17 mouse cellular contexts compared by ENCODE assay signal in the genomic region with DNA sequence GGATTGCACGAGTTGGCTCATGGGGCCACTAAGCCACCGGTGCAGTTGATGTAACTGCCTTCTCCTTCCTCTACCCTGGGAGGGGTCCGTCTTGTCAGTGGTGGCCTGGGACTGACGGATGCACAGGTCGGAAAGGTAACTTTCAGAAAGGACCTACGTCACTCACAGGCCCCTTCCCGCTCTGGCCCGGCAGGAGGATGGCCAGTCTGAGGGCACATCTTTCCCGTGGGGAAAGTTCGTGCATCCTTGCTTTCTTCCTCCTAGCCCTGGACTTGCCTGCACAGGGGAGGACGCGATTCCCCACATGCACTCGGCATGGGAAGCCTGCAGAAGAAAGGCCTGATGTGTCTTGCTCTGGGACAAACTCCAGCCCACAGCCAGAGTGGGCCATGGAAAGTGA. TPM values are rescaled to one million over a fixed set of nuclear protein-coding genes. Genes with fewer than 3 reads are reported as not detected.
DNase-seq lines count a peak whose midpoint lies in the region; ATAC-seq and TF ChIP-seq lines count a peak whose summit lies in the region.
"Had no signal": no experiment of that assay in that cellular context is flagged by ENCODE, and none has a peak within 500 bp of the region (broad histone marks: within the 10 kb centered on the region; RNA-seq: fewer than 3 reads in every experiment).

No protein-coding gene starts in this region.

- H3K9me3 ChIP-seq in forebrain, embryonic 12.5 days, result no peaks in the 10 kb centered on the region
- no peaks in the 10 kb centered on the region for H3K9me3 ChIP-seq in forebrain, embryonic 15.5 days
- H3K9me3 ChIP-seq in heart, embryonic 16.5 days (replicated peaks; ENCODE audit: control insufficient read depth, low read length), result no peaks in the 10 kb centered on the region
- H3K9me3 ChIP-seq in midbrain, embryonic 11.5 days (ENCODE audit: control insufficient read depth, low read length), result no peaks in the 10 kb centered on the region
- H3K9me3 ChIP-seq in midbrain, postnatal 0 days (ENCODE audit: low read length), result no peaks in the 10 kb centered on the region
- no peaks in the 10 kb centered on the region for H3K9me3 ChIP-seq in midbrain, embryonic 16.5 days (replicated peaks; ENCODE audit: control insufficient read depth, low read length, poor library complexity, severe bottlenecking)
- H3K9me3 ChIP-seq: embryonic facial prominence, embryonic 15.5 days had no signal

- H3K4me2 ChIP-seq in forebrain, embryonic 12.5 days, result no peak overlapping the region
- no peak overlapping the region for H3K4me2 ChIP-seq in forebrain, embryonic 15.5 days (replicated peaks)
- H3K4me2 ChIP-seq in heart, embryonic 16.5 days (ENCODE audit: low read depth, low read length), result no peak overlapping the region
- no peak overlapping the region for H3K4me2 ChIP-seq in midbrain, embryonic 11.5 days
- no peak overlapping the region for H3K4me2 ChIP-seq in midbrain, postnatal 0 days (ENCODE audit: low read depth, low read length, poor library complexity, severe bottlenecking)
- H3K4me2 ChIP-seq in midbrain, embryonic 16.5 days (ENCODE audit: low read length), result no peak overlapping the region
- H3K4me2 ChIP-seq: embryonic facial prominence, embryonic 15.5 days; liver, embryonic 11.5 days had no signal

- no peaks in the 10 kb centered on the region for H3K27me3 ChIP-seq in forebrain, embryonic 12.5 days
- no peaks in the 10 kb centered on the region for H3K27me3 ChIP-seq in forebrain, embryonic 15.5 days
- H3K27me3 ChIP-seq in heart, embryonic 16.5 days (ENCODE audit: control insufficient read depth, insufficient read depth, low read length), result no peaks in the 10 kb centered on the region
- no peaks in the 10 kb centered on the region for H3K27me3 ChIP-seq in midbrain, embryonic 11.5 days (ENCODE audit: control insufficient read depth, insufficient read depth, low read length)
- H3K27me3 ChIP-seq in midbrain, postnatal 0 days (ENCODE audit: insufficient read depth, low read length), result no peaks in the 10 kb centered on the region
- no peaks in the 10 kb centered on the region for H3K27me3 ChIP-seq in midbrain, embryonic 16.5 days (ENCODE audit: control insufficient read depth, insufficient read depth, low read depth, low read length)
- H3K27me3 ChIP-seq: embryonic facial prominence, embryonic 15.5 days had no signal

- H3K9ac ChIP-seq in forebrain, embryonic 12.5 days, result peak overlapping the region; percentile 17; the same call in 1 of the 2 replicates
- H3K9ac ChIP-seq in forebrain, embryonic 15.5 days (replicated peaks), result no peak overlapping the region
- H3K9ac ChIP-seq in heart, embryonic 16.5 days (ENCODE audit: low read length), result peak overlapping the region; percentile 21; the same call in 1 of the 2 replicates
- H3K9ac ChIP-seq in midbrain, embryonic 11.5 days (ENCODE audit: low read length), result no peak overlapping the region
- H3K9ac ChIP-seq in midbrain, postnatal 0 days (replicated peaks; ENCODE audit: low read length, poor library complexity, severe bottlenecking), result no peak overlapping the region
- 0 out of 2 replicates have a peak overlapping the region, but pooled peaks have one; percentile 10 for H3K9ac ChIP-seq in midbrain, embryonic 16.5 days (ENCODE audit: low read depth, low read length)
- H3K9ac ChIP-seq: embryonic facial prominence, embryonic 15.5 days had no signal

- DNase-seq in heart, postnatal 36 days, result no peak
- peak; percentile 72 for DNase-seq in midbrain, embryonic 11.5 days (ENCODE audit: low spot score, missing footprints)
- no peak for DNase-seq in midbrain, postnatal 0 days (ENCODE audit: low spot score)
- DNase-seq: gastrocnemius, adult 2 months; heart, postnatal 14 days; kidney, adult 8-10 months; kidney, postnatal 36 days; lung, adult 2 months; right cerebral cortex, postnatal 25 days; thymus, postnatal 36 days had no signal

- 77% methylated on average over 13 of the region's 13 CpGs for WGBS in forebrain, embryonic 12.5 days
- 72% methylated on average over 13 of the region's 13 CpGs for WGBS in forebrain, embryonic 15.5 days
- 79% methylated on average over 13 of the region's 13 CpGs for WGBS in heart, embryonic 16.5 days
- 82% methylated on average over 13 of the region's 13 CpGs for WGBS in midbrain, embryonic 11.5 days
- WGBS in midbrain, postnatal 0 days, result 76% methylated on average over 13 of the region's 13 CpGs
- WGBS in midbrain, embryonic 16.5 days, result 77% methylated on average over 13 of the region's 13 CpGs

- ATAC-seq in forebrain, embryonic 12.5 days (ENCODE audit: low FRiP score), result no peak
- no peak for ATAC-seq in forebrain, embryonic 15.5 days (replicated peaks)
- ATAC-seq in heart, embryonic 16.5 days (replicated peaks; ENCODE audit: extremely low read depth, insufficient read depth, low FRiP score), result no peak
- no peak for ATAC-seq in midbrain, embryonic 11.5 days (ENCODE audit: low FRiP score)
- no peak for ATAC-seq in midbrain, postnatal 0 days (ENCODE audit: low FRiP score)
- no peak for ATAC-seq in midbrain, embryonic 16.5 days

- intact Hi-C loops in heart, postnatal 36 days (cut with DNase I), result no loop called here

- no peak overlapping the region for H3K4me3 ChIP-seq in forebrain, embryonic 12.5 days (replicated peaks)
- no peak overlapping the region for H3K4me3 ChIP-seq in forebrain, embryonic 15.5 days
- H3K4me3 ChIP-seq in heart, embryonic 16.5 days (ENCODE audit: low read length), result no peak overlapping the region
- H3K4me3 ChIP-seq in midbrain, embryonic 11.5 days (ENCODE audit: low read depth, low read length), result no peak overlapping the region
- H3K4me3 ChIP-seq in midbrain, postnatal 0 days (ENCODE audit: low read depth, low read length), result no peak overlapping the region
- H3K4me3 ChIP-seq in midbrain, embryonic 16.5 days (ENCODE audit: low read depth, low read length), result no peak overlapping the region
- H3K4me3 ChIP-seq: embryonic facial prominence, embryonic 15.5 days; gastrocnemius, adult 2 months; left cerebral cortex, adult 2 months had no signal

- no peaks in the 10 kb centered on the region for H3K36me3 ChIP-seq in forebrain, embryonic 12.5 days (replicated peaks)
- no peaks in the 10 kb centered on the region for H3K36me3 ChIP-seq in forebrain, embryonic 15.5 days
- no peaks in the 10 kb centered on the region for H3K36me3 ChIP-seq in heart, embryonic 16.5 days (ENCODE audit: control insufficient read depth, insufficient read depth)
- H3K36me3 ChIP-seq in midbrain, embryonic 11.5 days (ENCODE audit: control insufficient read depth, insufficient read depth, low read length), result no peaks in the 10 kb centered on the region
- H3K36me3 ChIP-seq in midbrain, postnatal 0 days (ENCODE audit: insufficient read depth, low read length), result no peaks in the 10 kb centered on the region
- H3K36me3 ChIP-seq in midbrain, embryonic 16.5 days (ENCODE audit: control insufficient read depth, insufficient read depth, low read length), result no peaks in the 10 kb centered on the region
- H3K36me3 ChIP-seq: embryonic facial prominence, embryonic 15.5 days had no signal

- TF ChIP-seq CTCF in midbrain, postnatal 0 days (IDR thresholded peaks at IDR 0.05), result no peak

- H3K27ac ChIP-seq in forebrain, embryonic 12.5 days, result no peak overlapping the region
- H3K27ac ChIP-seq in forebrain, embryonic 15.5 days (replicated peaks), result no peak overlapping the region
- H3K27ac ChIP-seq in heart, embryonic 16.5 days (ENCODE audit: low read length), result no peak overlapping the region
- H3K27ac ChIP-seq in midbrain, embryonic 11.5 days (ENCODE audit: low read depth, low read length), result no peak overlapping the region
- H3K27ac ChIP-seq in midbrain, postnatal 0 days (ENCODE audit: low read depth, low read length), result no peak overlapping the region
- no peak overlapping the region for H3K27ac ChIP-seq in midbrain, embryonic 16.5 days (ENCODE audit: low read length)
- H3K27ac ChIP-seq: embryonic facial prominence, embryonic 15.5 days; gastrocnemius, adult 2 months; left cerebral cortex, adult 2 months had no signal

- H3K4me1 ChIP-seq in forebrain, embryonic 12.5 days, result peaks cover 78% of the 10 kb centered on the region
- peaks cover 50% of the 10 kb centered on the region for H3K4me1 ChIP-seq in forebrain, embryonic 15.5 days
- H3K4me1 ChIP-seq in heart, embryonic 16.5 days (ENCODE audit: control insufficient read depth, insufficient read depth, low read length), result peaks cover 44% of the 10 kb centered on the region
- H3K4me1 ChIP-seq in midbrain, embryonic 11.5 days (ENCODE audit: control insufficient read depth, insufficient read depth, low read length), result peaks cover 31% of the 10 kb centered on the region
- H3K4me1 ChIP-seq in midbrain, postnatal 0 days (ENCODE audit: insufficient read depth, low read length), result peaks cover 4% of the 10 kb centered on the region; the same call in 1 of the 2 replicates
- peaks cover 18% of the 10 kb centered on the region for H3K4me1 ChIP-seq in midbrain, embryonic 16.5 days (ENCODE audit: control insufficient read depth, insufficient read depth, low read length)

RNA-seq across cellular contexts. Expression of gene Ccnk, which starts 46.8 kb away (rescaled TPM):
- polyA plus RNA-seq in forebrain, embryonic 12.5 days (2016; fragmentation: Nextera tagmentation; extraction: Ambion mirVana), result 4.7 and 5.4 TPM in 2 replicates
- polyA plus RNA-seq in forebrain, embryonic 15.5 days (2015; fragmentation: Nextera tagmentation; extraction: Ambion mirVana), result 3.3 and 3.7 TPM in 2 replicates
- polyA plus RNA-seq in heart, embryonic 16.5 days (2015; fragmentation: Nextera tagmentation; extraction: Ambion mirVana), result 2.0 and 2.4 TPM in 2 replicates
- total RNA-seq in heart, postnatal 36 days (2021), result 10 to 100 TPM; 28.8 to 30.5 TPM
- 8.1 and 9.0 TPM in 2 replicates for polyA plus RNA-seq in midbrain, embryonic 11.5 days (2014; fragmentation: Nextera tagmentation; extraction: Ambion mirVana)
- 12.1 and 27.6 TPM in 2 replicates for total RNA-seq in midbrain, postnatal 0 days (2014; rRNA removed)
- polyA plus RNA-seq in midbrain, postnatal 0 days (2015; fragmentation: Nextera tagmentation; extraction: Ambion mirVana), result 2.1 and 2.2 TPM in 2 replicates
- 2.2 and 2.4 TPM in 2 replicates for polyA plus RNA-seq in midbrain, embryonic 16.5 days (2015; fragmentation: Nextera tagmentation; extraction: Ambion mirVana)

RNA-seq across cellular contexts. Expression of gene Setd3, which starts 47.1 kb away (rescaled TPM):
- polyA plus RNA-seq in forebrain, embryonic 12.5 days (2016; fragmentation: Nextera tagmentation; extraction: Ambion mirVana), result 103 and 112 TPM in 2 replicates
- polyA plus RNA-seq in forebrain, embryonic 15.5 days (2015; fragmentation: Nextera tagmentation; extraction: Ambion mirVana), result 98.3 and 108 TPM in 2 replicates
- polyA plus RNA-seq in heart, embryonic 16.5 days (2015; fragmentation: Nextera tagmentation; extraction: Ambion mirVana), result 75.8 and 75.9 TPM in 2 replicates
- total RNA-seq in heart, postnatal 36 days (2021), result 10 to 100 TPM; 83.9 to 91.6 TPM
- 83.3 and 92.0 TPM in 2 replicates for polyA plus RNA-seq in midbrain, embryonic 11.5 days (2014; fragmentation: Nextera tagmentation; extraction: Ambion mirVana)
- 74.6 and 95.5 TPM in 2 replicates for total RNA-seq in midbrain, postnatal 0 days (2014; rRNA removed)
- 88.1 and 91.2 TPM in 2 replicates for polyA plus RNA-seq in midbrain, postnatal 0 days (2015; fragmentation: Nextera tagmentation; extraction: Ambion mirVana)
- polyA plus RNA-seq in midbrain, embryonic 16.5 days (2015; fragmentation: Nextera tagmentation; extraction: Ambion mirVana), result 95.5 and 97.2 TPM in 2 replicates

RNA-seq across cellular contexts. Expression of gene Ccdc85c, which starts 49.0 kb away (rescaled TPM):
- polyA plus RNA-seq in forebrain, embryonic 12.5 days (2016; fragmentation: Nextera tagmentation; extraction: Ambion mirVana), result 10.7 and 14.7 TPM in 2 replicates
- polyA plus RNA-seq in forebrain, embryonic 15.5 days (2015; fragmentation: Nextera tagmentation; extraction: Ambion mirVana), result 14.3 and 16.3 TPM in 2 replicates
- polyA plus RNA-seq in heart, embryonic 16.5 days (2015; fragmentation: Nextera tagmentation; extraction: Ambion mirVana), result 4.2 and 4.6 TPM in 2 replicates
- total RNA-seq in heart, postnatal 36 days (2021), result 10 to 100 TPM; 33.6 to 38.9 TPM
- 19.2 and 20.4 TPM in 2 replicates for polyA plus RNA-seq in midbrain, embryonic 11.5 days (2014; fragmentation: Nextera tagmentation; extraction: Ambion mirVana)
- total RNA-seq in midbrain, postnatal 0 days (2014; rRNA removed), result 69.1 and 89.6 TPM in 2 replicates
- polyA plus RNA-seq in midbrain, postnatal 0 days (2015; fragmentation: Nextera tagmentation; extraction: Ambion mirVana), result 16.6 and 19.9 TPM in 2 replicates
- polyA plus RNA-seq in midbrain, embryonic 16.5 days (2015; fragmentation: Nextera tagmentation; extraction: Ambion mirVana), result 13.2 and 13.5 TPM in 2 replicates

Comparison
In these comparisons a context has a peak if more than half of its experiments do, and no peak if none do; other contexts are left out.
1. H3K9ac ChIP-seq: peak in forebrain, embryonic 12.5 days (single experiment), heart, embryonic 16.5 days (single experiment) and midbrain, embryonic 16.5 days (single experiment); none in forebrain, embryonic 15.5 days (single experiment), midbrain, embryonic 11.5 days (single experiment) and midbrain, postnatal 0 days (single experiment).